Mouse (Mus musculus): ENCODE data around the gene Rangrf. TPM values are rescaled to one million over a fixed set of nuclear protein-coding genes. Genes with fewer than 3 reads are reported as not detected.
"Not testable (repeated sequence)": the region's sequence is repeated elsewhere in the genome, so short reads cannot be mapped to it uniquely, and the experiment has no call there.

Rangrf gene
- polyA plus RNA-seq (2014; fragmentation: Nextera tagmentation; extraction: Ambion mirVana) = 60.4 and 62.5 TPM in 2 replicates

- WGBS = 83% methylated on average over 7 of the region's 7 CpGs
- DNase-seq (ENCODE audit: low spot score) (no peak), ATAC-seq (ENCODE audit: insufficient read depth, low FRiP score, low TSS enrichment) (no peak)
- Histone ChIP-seq H3K27me3 (ENCODE audit: control insufficient read depth, insufficient read depth, low read length) (no peaks in the 10 kb centered on the region), H3K36me3 (ENCODE audit: control insufficient read depth, insufficient read depth, low read length) (no peaks in the 10 kb centered on the region), H3K9me3 (ENCODE audit: control insufficient read depth, low read length) (no peaks in the 10 kb centered on the region), H3K4me3 (ENCODE audit: low read depth, low read length) (no peak within 1 kb of the TSS), H3K9ac (ENCODE audit: low read length) (peak within 1 kb of the TSS; percentile 39; the same call in 1 of the 2 replicates), H3K4me2 (ENCODE audit: low read depth) (peak within 1 kb of the TSS; percentile 53), H3K4me1 (ENCODE audit: control insufficient read depth, insufficient read depth, low read length) (0 out of 2 replicates have a peak, but pooled peaks cover 4% of the 10 kb centered on the region), H3K27ac (ENCODE audit: low read depth, low read length) (no peak within 1 kb of the TSS)
Measured at GRCm38 (mm10) chr11:68975085-68975484, at the start of gene Rangrf. TSS of gene Rangrf (minus strand) at chr11:68975185.

GRCm38 (mm10) chr11:69020691-69021090 is 45.7 kb upstream of the Rangrf start:
- Histone ChIP-seq H3K4me1 (ENCODE audit: control insufficient read depth, insufficient read depth, low read length) (0 out of 2 replicates have a peak, but pooled peaks cover 7% of the 10 kb centered on the region), H3K27me3 (ENCODE audit: control insufficient read depth, insufficient read depth, low read length) (no peaks in the 10 kb centered on the region), H3K27ac (ENCODE audit: low read depth, low read length) (no peak overlapping the region), H3K4me2 (ENCODE audit: low read depth) (no peak overlapping the region), H3K4me3 (ENCODE audit: low read depth, low read length) (no peak overlapping the region), H3K9me3 (ENCODE audit: control insufficient read depth, low read length) (no peaks in the 10 kb centered on the region), H3K36me3 (ENCODE audit: control insufficient read depth, insufficient read depth, low read length) (peaks cover 18% of the 10 kb centered on the region), H3K9ac (ENCODE audit: low read length) (no peak overlapping the region)
- DNase-seq (ENCODE audit: low spot score) (no peak), ATAC-seq (ENCODE audit: insufficient read depth, low FRiP score, low TSS enrichment) (no peak)

GRCm38 (mm10) chr11:69016755-69017154 is 41.8 kb upstream of the Rangrf start:
- Histone ChIP-seq H3K27me3 (ENCODE audit: control insufficient read depth, insufficient read depth, low read length) (no peaks in the 10 kb centered on the region), H3K27ac (ENCODE audit: low read depth, low read length) (no peak overlapping the region; the same call in 1 of the 2 replicates), H3K36me3 (ENCODE audit: control insufficient read depth, insufficient read depth, low read length) (no peaks in the 10 kb centered on the region), H3K4me1 (ENCODE audit: control insufficient read depth, insufficient read depth, low read length) (0 out of 2 replicates have a peak, but pooled peaks cover 7% of the 10 kb centered on the region), H3K9ac (ENCODE audit: low read length) (peak overlapping the region; percentile 85), H3K4me3 (ENCODE audit: low read depth, low read length) (peak overlapping the region; percentile 58), H3K9me3 (ENCODE audit: control insufficient read depth, low read length) (no peaks in the 10 kb centered on the region), H3K4me2 (ENCODE audit: low read depth) (peak overlapping the region; percentile 71)
- WGBS = 72% methylated on average over 3 of the region's 3 CpGs
- DNase-seq (ENCODE audit: low spot score) = no peak
- no peak for ATAC-seq (ENCODE audit: insufficient read depth, low FRiP score, low TSS enrichment)

- ATAC-seq (ENCODE audit: insufficient read depth, low FRiP score, low TSS enrichment) (peak; percentile 94), DNase-seq (ENCODE audit: low spot score) (peak; percentile 93)
- Histone ChIP-seq H3K27ac (ENCODE audit: low read depth, low read length) (peak within 1 kb of the TSS; percentile 24; the same call in 1 of the 2 replicates), H3K36me3 (ENCODE audit: control insufficient read depth, insufficient read depth, low read length) (no peaks in the 10 kb centered on the region), H3K4me3 (ENCODE audit: low read depth, low read length) (peak within 1 kb of the TSS; percentile 58), H3K9me3 (ENCODE audit: control insufficient read depth, low read length) (no peaks in the 10 kb centered on the region), H3K4me2 (ENCODE audit: low read depth) (peak within 1 kb of the TSS; percentile 71), H3K9ac (ENCODE audit: low read length) (peak within 1 kb of the TSS; percentile 85), H3K27me3 (ENCODE audit: control insufficient read depth, insufficient read depth, low read length) (no peaks in the 10 kb centered on the region), H3K4me1 (ENCODE audit: control insufficient read depth, insufficient read depth, low read length) (peaks cover 10% of the 10 kb centered on the region; the same call in 1 of the 2 replicates)
- 6% methylated on average over 38 of the region's 38 CpGs for WGBS
Measured at GRCm38 (mm10) chr11:69015644-69016441, 40.9 kb upstream of the Rangrf start, which contains the start of gene Ctc1. TSS of gene Ctc1 (plus strand) at chr11:69015911.

DNA sequence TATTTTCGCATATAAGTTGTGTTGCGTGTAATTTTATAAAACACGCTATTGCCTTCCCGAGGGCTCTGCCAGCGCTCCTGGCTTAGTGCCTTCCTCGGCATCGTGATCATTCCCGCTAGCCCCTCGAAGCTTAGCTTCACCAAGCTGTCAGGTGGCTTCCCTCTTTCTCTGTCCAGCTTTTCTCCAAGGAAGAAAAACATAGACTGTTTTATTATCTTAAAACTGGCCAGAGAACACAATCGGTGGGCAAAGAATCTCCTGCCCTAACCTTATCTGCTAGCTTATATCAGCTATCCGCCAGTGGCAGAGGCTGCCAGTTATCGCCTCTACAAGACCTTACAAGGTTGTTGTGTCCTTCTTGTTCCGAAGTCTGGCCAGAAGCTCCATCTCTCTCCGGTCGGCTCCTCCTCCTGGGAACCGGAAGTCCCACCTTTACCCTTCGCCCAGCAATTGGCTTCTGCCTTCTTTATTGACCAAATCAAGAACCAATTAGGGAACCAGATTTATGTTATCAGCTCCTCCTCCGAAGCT is 37.2 kb upstream of the Rangrf start:
- Histone ChIP-seq H3K9me3 (ENCODE audit: control insufficient read depth, low read length) (no peaks in the 10 kb centered on the region), H3K27ac (ENCODE audit: low read depth, low read length) (peak overlapping the region; percentile 77), H3K36me3 (ENCODE audit: control insufficient read depth, insufficient read depth, low read length) (no peaks in the 10 kb centered on the region), H3K4me2 (ENCODE audit: low read depth) (peak overlapping the region; percentile 70), H3K27me3 (ENCODE audit: control insufficient read depth, insufficient read depth, low read length) (no peaks in the 10 kb centered on the region), H3K4me3 (ENCODE audit: low read depth, low read length) (peak overlapping the region; percentile 52), H3K4me1 (ENCODE audit: control insufficient read depth, insufficient read depth, low read length) (peaks cover 15% of the 10 kb centered on the region; the same call in 1 of the 2 replicates), H3K9ac (ENCODE audit: low read length) (peak overlapping the region; percentile 53; the same call in 1 of the 2 replicates)
- WGBS = under 1% methylated on average over 18 of the region's 18 CpGs
- ATAC-seq (ENCODE audit: insufficient read depth, low FRiP score, low TSS enrichment) = no peak
- DNase-seq (ENCODE audit: low spot score) = peak; percentile 83

DNA sequence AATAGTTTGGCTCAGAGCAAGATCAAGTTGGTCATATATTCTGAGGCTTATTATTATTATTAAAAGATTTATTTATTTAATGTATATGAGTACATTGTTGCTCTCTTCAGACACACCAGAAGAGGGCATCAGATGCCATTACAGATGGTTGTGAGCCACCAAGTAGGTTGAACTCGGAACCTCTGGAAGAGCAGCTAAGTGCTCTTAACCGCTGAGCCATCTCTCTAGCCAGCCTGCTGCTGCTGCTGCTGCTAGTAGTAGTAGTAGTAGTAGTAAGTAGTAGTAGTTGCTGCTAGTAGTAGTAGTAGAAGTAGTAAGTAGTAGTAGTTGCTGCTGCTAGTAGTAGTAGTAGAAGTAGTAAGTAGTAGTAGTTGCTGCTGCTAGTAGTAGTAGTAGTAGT is 36.5 kb upstream of the Rangrf start:
- WGBS = 76% methylated on average over 2 of the region's 2 CpGs
- not testable (repeated sequence) for H3K4me1 ChIP-seq (ENCODE audit: control insufficient read depth, insufficient read depth, low read length); H3K9ac ChIP-seq (ENCODE audit: low read length); ATAC-seq (ENCODE audit: insufficient read depth, low FRiP score, low TSS enrichment); DNase-seq (ENCODE audit: low spot score); H3K27ac ChIP-seq (ENCODE audit: low read depth, low read length); H3K36me3 ChIP-seq (ENCODE audit: control insufficient read depth, insufficient read depth, low read length); H3K27me3 ChIP-seq (ENCODE audit: control insufficient read depth, insufficient read depth, low read length); H3K9me3 ChIP-seq (ENCODE audit: control insufficient read depth, low read length)
- H3K4me3 ChIP-seq (ENCODE audit: low read depth, low read length) = peak overlapping the region; percentile 52
- H3K4me2 ChIP-seq (ENCODE audit: low read depth) = peak overlapping the region; percentile 70

DNA sequence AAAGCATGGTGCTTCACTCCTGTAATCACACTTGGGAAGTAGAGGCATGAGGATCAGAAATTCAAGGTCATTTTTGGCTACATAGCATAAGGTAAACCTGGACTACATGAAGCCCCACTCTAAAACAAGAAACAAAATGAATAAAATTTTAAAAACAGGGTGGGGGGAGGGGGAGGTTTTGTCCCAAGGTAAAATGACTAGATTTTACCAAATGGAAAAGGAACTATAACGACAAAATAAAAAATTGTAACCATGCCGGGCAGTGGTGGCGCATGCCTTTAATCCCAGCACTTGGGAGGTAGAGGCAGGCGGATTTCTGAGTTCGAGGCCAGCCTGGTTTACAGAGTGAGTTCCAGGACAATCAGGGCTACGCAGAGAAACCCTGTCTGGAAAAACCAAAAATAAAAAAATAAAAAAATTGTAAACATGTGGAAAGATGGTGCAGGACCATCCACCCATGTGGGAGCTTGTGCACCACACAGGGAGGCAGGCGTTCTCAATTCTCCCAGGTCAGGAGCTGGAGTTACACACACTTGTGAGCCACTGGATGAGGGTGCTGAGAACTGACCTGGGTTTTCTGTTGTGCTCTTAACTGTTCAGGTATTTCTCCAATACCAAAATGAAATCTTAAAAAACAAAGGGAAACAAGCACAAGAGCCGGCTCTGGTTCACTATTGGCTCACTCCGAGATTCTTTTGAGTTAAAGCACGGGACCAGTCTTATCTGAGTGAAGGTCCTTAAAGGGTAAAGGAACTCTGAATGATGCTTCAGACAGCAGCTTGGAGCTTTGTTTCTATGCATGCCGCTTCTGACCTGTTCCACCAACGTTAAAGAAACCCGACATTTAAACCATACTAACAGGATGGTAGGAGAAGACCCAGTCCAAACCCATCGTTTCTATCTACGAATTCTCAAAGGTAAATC is 35.7 kb upstream of the Rangrf start:
- H3K27ac ChIP-seq (ENCODE audit: low read depth, low read length) = no peak overlapping the region
- DNase-seq (ENCODE audit: low spot score) (no peak), ATAC-seq (ENCODE audit: insufficient read depth, low FRiP score, low TSS enrichment) (no peak)
- H3K9me3 ChIP-seq (ENCODE audit: control insufficient read depth, low read length) = no peaks in the 10 kb centered on the region
- WGBS = 91% methylated on average over 15 of the region's 15 CpGs
- no peak overlapping the region for H3K4me2 ChIP-seq (ENCODE audit: low read depth)
- H3K9ac ChIP-seq (ENCODE audit: low read length) = no peak overlapping the region
- H3K4me1 ChIP-seq (ENCODE audit: control insufficient read depth, insufficient read depth, low read length) = peaks cover 8% of the 10 kb centered on the region; the same call in 1 of the 2 replicates
- no peak overlapping the region for H3K4me3 ChIP-seq (ENCODE audit: low read depth, low read length)
- H3K27me3 ChIP-seq (ENCODE audit: control insufficient read depth, insufficient read depth, low read length) = no peaks in the 10 kb centered on the region
- no peaks in the 10 kb centered on the region for H3K36me3 ChIP-seq (ENCODE audit: control insufficient read depth, insufficient read depth, low read length)

DNA sequence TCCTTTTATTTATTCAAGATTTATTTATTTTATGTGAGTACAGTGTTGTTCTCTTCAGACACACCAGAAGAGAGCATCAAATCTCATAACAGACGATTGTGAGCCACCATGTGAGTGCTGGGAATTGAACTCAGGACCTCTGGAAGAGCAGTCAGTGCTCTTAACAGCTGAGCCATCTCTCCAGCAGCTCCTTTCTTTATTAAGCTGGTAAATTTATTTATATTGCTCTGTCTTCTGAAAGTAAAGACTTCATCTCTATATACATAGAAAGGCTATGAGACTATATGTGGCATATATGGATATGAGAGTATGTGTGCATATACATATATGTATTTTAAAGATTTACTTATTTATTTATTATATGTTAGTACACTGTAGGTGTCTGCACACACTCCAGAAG is 34.5 kb upstream of the Rangrf start:
- H3K27me3 ChIP-seq (ENCODE audit: control insufficient read depth, insufficient read depth, low read length) = no peaks in the 10 kb centered on the region
- no peak overlapping the region for H3K4me3 ChIP-seq (ENCODE audit: low read depth, low read length)
- no peaks in the 10 kb centered on the region for H3K9me3 ChIP-seq (ENCODE audit: control insufficient read depth, low read length)
- peaks cover 8% of the 10 kb centered on the region; the same call in 1 of the 2 replicates for H3K4me1 ChIP-seq (ENCODE audit: control insufficient read depth, insufficient read depth, low read length)
- ATAC-seq (ENCODE audit: insufficient read depth, low FRiP score, low TSS enrichment) (no peak), DNase-seq (ENCODE audit: low spot score) (no peak)
- no peaks in the 10 kb centered on the region for H3K36me3 ChIP-seq (ENCODE audit: control insufficient read depth, insufficient read depth, low read length)
- H3K9ac ChIP-seq (ENCODE audit: low read length) = no peak overlapping the region
- H3K4me2 ChIP-seq (ENCODE audit: low read depth) = no peak overlapping the region
- no peak overlapping the region for H3K27ac ChIP-seq (ENCODE audit: low read depth, low read length)
- WGBS = 100% methylated on average over 1 of the region's 1 CpGs
